Mouse (Mus musculus) layer of hippocampus, postnatal 10 days (tissue): ENCODE data around the gene Kidins220. TPM values are rescaled to one million over a fixed set of nuclear protein-coding genes. Genes with fewer than 3 reads are reported as not detected.
A peak's percentile ranks its signal among the peaks of the same experiment; 100 is the strongest.

ENCODE experiments used
- DNase-seq, 2 experiments: peaks; one replicate each; pipeline ENCODE4 v3.0.0; 2021; ENCODE audit warnings: low spot score in 2 of 2
- long read RNA-seq: library from polyadenylated mRNA; stranded (forward); transcript quantifications from one replicate; pipeline ENCODE4 v2.0.0, GENCODE M21; 2023
- total RNA-seq, 2 experiments: library from RNA; stranded (reverse); gene quantifications; 2 replicates each; pipeline ENCODE4 v1.2.3; 2021

Kidins220 gene
- 100 to 1,000 TPM; 334 to 351 TPM for total RNA-seq
- long read RNA-seq, partial matches to known transcripts, result 19 of 98 reads
- long read RNA-seq, other reads (novel, unspliced or antisense), result 78 of 98 reads

GRCm38 (mm10) chr12:24974446-24975114 lies at the start of gene Kidins220:
TSS of gene Kidins220 (plus strand) at chr12:24974925.
- peak; percentile 98 for DNase-seq

GRCm38 (mm10) chr12:24925276-24925675 lies 49.4 kb upstream of the Kidins220 start:
- DNase-seq, result no peak

GRCm38 (mm10) chr12:24925684-24926083 lies 49.0 kb upstream of the Kidins220 start:
- no peak for DNase-seq

- peak; percentile 62 to 77 for DNase-seq
These were observed 46.5 kb upstream of the Kidins220 start for GRCm38 (mm10) chr12:24928051-24928748.

GRCm38 (mm10) chr12:24929043-24929442 lies 45.7 kb upstream of the Kidins220 start:
- peak in 1 of 2 experiments; percentile 20 for DNase-seq

GRCm38 (mm10) chr12:24930760-24931159 lies 44.0 kb upstream of the Kidins220 start:
- no peak for DNase-seq

- no peak for DNase-seq
These were observed 42.6 kb upstream of the Kidins220 start for GRCm38 (mm10) chr12:24932120-24932519.

GRCm38 (mm10) chr12:24933206-24933775 lies 41.4 kb upstream of the Kidins220 start:
- DNase-seq, result no peak

GRCm38 (mm10) chr12:24933996-24934395 lies 40.7 kb upstream of the Kidins220 start:
- DNase-seq, result no peak

- DNase-seq, result no peak
These were observed 38.4 kb upstream of the Kidins220 start for GRCm38 (mm10) chr12:24936281-24936680.

GRCm38 (mm10) chr12:24939372-24939771 lies 35.4 kb upstream of the Kidins220 start:
- no peak for DNase-seq

GRCm38 (mm10) chr12:24942619-24943287 lies 32.0 kb upstream of the Kidins220 start:
- no peak for DNase-seq

GRCm38 (mm10) chr12:24943427-24943826 lies 31.3 kb upstream of the Kidins220 start:
- DNase-seq, result no peak

GRCm38 (mm10) chr12:24944597-24944996 lies 30.1 kb upstream of the Kidins220 start:
- no peak for DNase-seq

GRCm38 (mm10) chr12:24947065-24947464 lies 27.7 kb upstream of the Kidins220 start:
- DNase-seq, result no peak

- DNase-seq, result peak in 1 of 2 experiments; percentile 34
These were observed 26.4 kb upstream of the Kidins220 start for GRCm38 (mm10) chr12:24948344-24948743.

- DNase-seq, result no peak
These were observed 24.2 kb upstream of the Kidins220 start for GRCm38 (mm10) chr12:24950376-24951046.

- DNase-seq, result peak; percentile 76 to 77
These were observed 22.6 kb upstream of the Kidins220 start for GRCm38 (mm10) chr12:24952147-24952546.

- no peak for DNase-seq
These were observed 19.6 kb upstream of the Kidins220 start for GRCm38 (mm10) chr12:24955137-24955536.

GRCm38 (mm10) chr12:24958526-24958925 lies 16.2 kb upstream of the Kidins220 start:
- no peak for DNase-seq

- no peak for DNase-seq
These were observed 12.9 kb upstream of the Kidins220 start for GRCm38 (mm10) chr12:24961821-24962220.
